Mouse (Mus musculus) forebrain, embryonic 12.5 days (tissue): ENCODE data around the gene Fkbp8. TPM values are rescaled to one million over a fixed set of nuclear protein-coding genes. Genes with fewer than 3 reads are reported as not detected.
A peak's percentile ranks its signal among the peaks of the same experiment; 100 is the strongest.

ENCODE experiments used
- ATAC-seq: fragments of 200-750 bp; cut with Nextera tagmentation; 2 replicates; pipeline ENCODE4 v1.8.0; 2017; ENCODE audit warnings: moderate TSS enrichment; ENCODE audit not compliant: low FRiP score
- H3K27ac ChIP-seq: fragments of 300-500 bp; sonication (generic); 2 replicates; pipeline ENCODE4 v1.5.1; 2016; ENCODE audit warnings: mild to moderate bottlenecking
- H3K27me3 ChIP-seq: fragments of 300-500 bp; sonication (generic); 2 replicates; pipeline ENCODE4 v1.6.1; 2016; ENCODE audit warnings: mild to moderate bottlenecking
- H3K36me3 ChIP-seq: fragments of 300-500 bp; sonication (generic); replicated peaks from 2 replicates; pipeline ENCODE4 v1.6.1; 2016; ENCODE audit warnings: mild to moderate bottlenecking
- H3K4me1 ChIP-seq: fragments of 300-500 bp; sonication (generic); 2 replicates; pipeline ENCODE4 v1.6.1; 2016
- H3K4me2 ChIP-seq: fragments of 300-500 bp; sonication (generic); 2 replicates; pipeline ENCODE4 v1.6.1; 2016; ENCODE audit warnings: mild to moderate bottlenecking, moderate library complexity
- H3K4me3 ChIP-seq: fragments of 300-500 bp; sonication (generic); replicated peaks from 2 replicates; pipeline ENCODE4 v1.5.1; 2016; ENCODE audit warnings: mild to moderate bottlenecking
- H3K9ac ChIP-seq: fragments of 300-500 bp; sonication (generic); 2 replicates; pipeline ENCODE4 v1.6.1; 2016; ENCODE audit warnings: mild to moderate bottlenecking
- H3K9me3 ChIP-seq: fragments of 300-500 bp; sonication (generic); 2 replicates; pipeline ENCODE4 v1.6.1; 2016
- WGBS: fragments of 180-500 bp; shearing (Covaris S2); methylation state at CpG from one replicate; pipeline ENCODE4 v1.1.7; 2016; 5-methylcytosine and 5-hydroxymethylcytosine counted together
- polyA plus RNA-seq: library from polyadenylated mRNA; unstranded; fragments of >200 nt; fragmentation: Nextera tagmentation; extraction: Ambion mirVana; gene quantifications from 2 replicates; pipeline ENCODE4 v1.2.1, GENCODE M21; 2016

The Fkbp8 gene
- polyA plus RNA-seq, 1 experiment from 2014 or later: 314 TPM

GRCm38 (mm10) chr8:70492664-70493640 lies 34.6 kb upstream of the Fkbp8 start, which contains the start of gene Crlf1:
TSS of gene Crlf1 (plus strand) at chr8:70493158.
- ATAC-seq: 0 out of 2 replicates have a peak, but pooled peaks have one; percentile 12
- peaks cover 100% of the 10 kb centered on the region for H3K27me3 ChIP-seq
- no peak within 1 kb of the TSS for H3K27ac ChIP-seq
- H3K36me3 ChIP-seq: no peaks in the 10 kb centered on the region
- H3K4me3 ChIP-seq: peak within 1 kb of the TSS; percentile 39
- H3K9ac ChIP-seq: peak within 1 kb of the TSS; percentile 0; the same call in 1 of the 2 replicates
- peak within 1 kb of the TSS; percentile 56 for H3K4me2 ChIP-seq
- H3K4me1 ChIP-seq: peaks cover 55% of the 10 kb centered on the region
- WGBS: under 1% methylated on average over 61 of the region's 93 CpGs
- H3K9me3 ChIP-seq: no peaks in the 10 kb centered on the region

- ATAC-seq: no peak
- 2% methylated on average over 47 of the region's 47 CpGs for WGBS
- H3K9ac ChIP-seq: no peak overlapping the region
- H3K4me1 ChIP-seq: peaks cover 46% of the 10 kb centered on the region
- H3K27ac ChIP-seq: no peak overlapping the region
- no peaks in the 10 kb centered on the region for H3K9me3 ChIP-seq
- peaks cover 100% of the 10 kb centered on the region for H3K27me3 ChIP-seq
- peak overlapping the region; percentile 56 for H3K4me2 ChIP-seq
- H3K4me3 ChIP-seq: peak overlapping the region; percentile 39
- H3K36me3 ChIP-seq: no peaks in the 10 kb centered on the region
These were observed 33.7 kb upstream of the Fkbp8 start for GRCm38 (mm10) chr8:70493692-70494415.

- peaks cover 100% of the 10 kb centered on the region for H3K27me3 ChIP-seq
- no peaks in the 10 kb centered on the region for H3K9me3 ChIP-seq
- H3K4me1 ChIP-seq: peaks cover 40% of the 10 kb centered on the region
- no peak overlapping the region for H3K9ac ChIP-seq
- no peaks in the 10 kb centered on the region for H3K36me3 ChIP-seq
- H3K4me3 ChIP-seq: peak overlapping the region; percentile 39; the same call in 1 of the 2 replicates
- peak overlapping the region; percentile 3; the same call in 1 of the 2 replicates for H3K4me2 ChIP-seq
- no peak overlapping the region for H3K27ac ChIP-seq
- ATAC-seq: no peak
- 1% methylated on average over 28 of the region's 28 CpGs for WGBS
These were observed 33.0 kb upstream of the Fkbp8 start for GRCm38 (mm10) chr8:70494416-70494945.

- no peak for ATAC-seq
- Histone ChIP-seq H3K4me3 (peak overlapping the region; percentile 39; the same call in 1 of the 2 replicates), H3K27ac (no peak overlapping the region), H3K4me2 (peak overlapping the region; percentile 21; the same call in 1 of the 2 replicates), H3K36me3 (no peaks in the 10 kb centered on the region), H3K9me3 (no peaks in the 10 kb centered on the region), H3K27me3 (peaks cover 100% of the 10 kb centered on the region), H3K9ac (no peak overlapping the region), H3K4me1 (peaks cover 37% of the 10 kb centered on the region)
- under 1% methylated on average over 20 of the region's 21 CpGs for WGBS
These were observed 32.3 kb upstream of the Fkbp8 start for GRCm38 (mm10) chr8:70495001-70495770.

- no peaks in the 10 kb centered on the region for H3K9me3 ChIP-seq
- no peak overlapping the region for H3K9ac ChIP-seq
- H3K27ac ChIP-seq: no peak overlapping the region
- peaks cover 38% of the 10 kb centered on the region for H3K4me1 ChIP-seq
- no peaks in the 10 kb centered on the region for H3K36me3 ChIP-seq
- ATAC-seq: no peak
- H3K27me3 ChIP-seq: peaks cover 100% of the 10 kb centered on the region
- H3K4me2 ChIP-seq: peak overlapping the region; percentile 21; the same call in 1 of the 2 replicates
- WGBS: 6% methylated on average over 12 of the region's 12 CpGs
- H3K4me3 ChIP-seq: no peak overlapping the region
These were observed 31.8 kb upstream of the Fkbp8 start for GRCm38 (mm10) chr8:70495771-70496062.

- Histone ChIP-seq H3K9ac (no peak overlapping the region; the same call in 1 of the 2 replicates), H3K4me2 (peak overlapping the region; percentile 39), H3K9me3 (no peaks in the 10 kb centered on the region), H3K36me3 (peaks cover 12% of the 10 kb centered on the region), H3K27ac (no peak overlapping the region), H3K27me3 (peaks cover 95% of the 10 kb centered on the region), H3K4me3 (peak overlapping the region; percentile 19), H3K4me1 (peaks cover 37% of the 10 kb centered on the region)
- 6% methylated on average over 39 of the region's 39 CpGs for WGBS
- no peak for ATAC-seq
These were observed 26.9 kb upstream of the Fkbp8 start for GRCm38 (mm10) chr8:70500386-70501301.

GRCm38 (mm10) chr8:70501820-70502529 lies 25.5 kb upstream of the Fkbp8 start:
- peaks cover 14% of the 10 kb centered on the region for H3K36me3 ChIP-seq
- H3K9me3 ChIP-seq: no peaks in the 10 kb centered on the region
- H3K4me1 ChIP-seq: peaks cover 39% of the 10 kb centered on the region
- H3K27me3 ChIP-seq: peaks cover 82% of the 10 kb centered on the region
- H3K27ac ChIP-seq: no peak overlapping the region
- ATAC-seq: no peak
- peak overlapping the region; percentile 8; the same call in 1 of the 2 replicates for H3K4me3 ChIP-seq
- 10% methylated on average over 23 of the region's 23 CpGs for WGBS
- 0 out of 2 replicates have a peak overlapping the region, but pooled peaks have one; percentile 15 for H3K4me2 ChIP-seq
- no peak overlapping the region for H3K9ac ChIP-seq

GRCm38 (mm10) chr8:70502540-70502939 lies 25.0 kb upstream of the Fkbp8 start:
- WGBS: 27% methylated on average over 12 of the region's 12 CpGs
- no peak for ATAC-seq
- no peaks in the 10 kb centered on the region for H3K9me3 ChIP-seq
- no peak overlapping the region for H3K9ac ChIP-seq
- H3K27ac ChIP-seq: no peak overlapping the region
- 0 out of 2 replicates have a peak overlapping the region, but pooled peaks have one; percentile 8 for H3K4me3 ChIP-seq
- H3K4me1 ChIP-seq: peaks cover 39% of the 10 kb centered on the region
- H3K36me3 ChIP-seq: peaks cover 19% of the 10 kb centered on the region
- H3K27me3 ChIP-seq: peaks cover 76% of the 10 kb centered on the region
- 0 out of 2 replicates have a peak overlapping the region, but pooled peaks have one; percentile 15 for H3K4me2 ChIP-seq

GRCm38 (mm10) chr8:70503062-70503750 lies 24.3 kb upstream of the Fkbp8 start:
- Histone ChIP-seq H3K4me2 (peak overlapping the region; percentile 13; the same call in 1 of the 2 replicates), H3K9ac (peak overlapping the region; percentile 49; the same call in 1 of the 2 replicates)

GRCm38 (mm10) chr8:70504291-70504716 lies 23.2 kb upstream of the Fkbp8 start:
- Histone ChIP-seq H3K9me3 (no peaks in the 10 kb centered on the region), H3K4me1 (peaks cover 52% of the 10 kb centered on the region), H3K27ac (no peak overlapping the region), H3K36me3 (peaks cover 32% of the 10 kb centered on the region), H3K4me2 (no peak overlapping the region), H3K9ac (no peak overlapping the region), H3K27me3 (peaks cover 59% of the 10 kb centered on the region), H3K4me3 (no peak overlapping the region)
- WGBS: 75% methylated on average over 16 of the region's 16 CpGs
- ATAC-seq: no peak

More at GRCm38 (mm10) chr8:70503062-70503750, 24.3 kb upstream of the Fkbp8 start:
- peaks cover 26% of the 10 kb centered on the region for H3K36me3 ChIP-seq
- peaks cover 42% of the 10 kb centered on the region for H3K4me1 ChIP-seq
- H3K27me3 ChIP-seq: peaks cover 70% of the 10 kb centered on the region
- H3K4me3 ChIP-seq: peak overlapping the region; percentile 10
- H3K9me3 ChIP-seq: no peaks in the 10 kb centered on the region
- H3K27ac ChIP-seq: no peak overlapping the region
- 8% methylated on average over 46 of the region's 46 CpGs for WGBS
- 0 out of 2 replicates have a peak, but pooled peaks have one; percentile 9 for ATAC-seq
